Mouse (Mus musculus): Measurements from ENCODE around the gene Arhgap24.

DNA sequence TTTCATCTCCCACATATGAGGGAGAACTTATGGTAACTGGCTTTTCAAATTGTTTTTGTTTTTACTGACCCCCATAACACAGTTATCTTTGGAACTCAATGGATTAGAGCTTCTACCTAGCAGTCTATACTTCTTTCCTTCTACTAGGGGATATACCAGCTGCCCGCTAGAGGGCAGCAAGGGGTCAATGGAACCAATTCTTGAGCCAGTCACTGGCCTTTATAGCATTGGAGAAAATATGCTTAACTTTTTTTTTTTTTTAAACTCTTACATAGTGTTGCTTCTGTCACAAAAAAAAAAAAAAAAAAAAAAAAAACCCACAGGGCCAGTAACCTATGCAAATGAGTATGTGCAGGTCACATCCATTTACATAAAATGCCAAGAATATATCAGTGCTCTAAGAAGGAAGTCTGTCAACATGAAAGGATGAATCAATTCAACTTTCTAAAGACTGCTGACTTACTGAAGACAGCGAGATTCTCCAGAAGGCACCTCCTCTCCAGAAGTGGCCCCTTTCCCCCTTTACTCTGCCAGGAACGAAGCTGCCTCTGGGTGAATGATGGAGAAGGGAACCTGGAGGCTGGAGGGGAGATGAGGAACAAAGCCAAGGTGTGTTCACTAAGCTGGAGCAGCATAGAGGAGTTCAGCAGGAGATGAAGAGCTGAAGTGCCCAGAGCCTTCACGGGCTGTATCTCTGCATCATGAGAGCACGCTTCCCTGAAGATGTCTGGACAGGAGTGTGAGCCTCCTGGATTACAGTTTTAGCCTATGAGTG is 222.3 kb downstream of the Arhgap24 start:
- no peak for TF ChIP-seq POLR2A (IDR thresholded peaks at IDR 0.05; ENCODE audit: extremely low read depth, insufficient read depth, low read length)
- peak; percentile 41; the same call in 1 of the 2 replicates for TF ChIP-seq CTCF (IDR thresholded peaks at IDR 0.05; ENCODE audit: low read depth, low read length)
